Mouse (Mus musculus): ENCODE data around the gene Pidd1.

GRCm38 (mm10) chr7:141457236-141457635, 13.4 kb upstream of the Pidd1 start:
- TF ChIP-seq CTCF (IDR thresholded peaks at IDR 0.05; ENCODE audit: extremely low read depth, insufficient read depth, low read length) (no peak), POLR2A (IDR thresholded peaks at IDR 0.05; ENCODE audit: extremely low read depth, insufficient read depth, low read length) (no peak)
